Mouse (Mus musculus) MEL (cell line): ENCODE measurements around the gene Slc3a2. TPM values are rescaled to one million over a fixed set of nuclear protein-coding genes. Genes with fewer than 3 reads are reported as not detected.

Experiments used
- DNase-seq: peaks from one replicate; pipeline ENCODE4 v3.0.0; 2011; ENCODE audit warnings: low read depth, low spot score
- H3K27ac ChIP-seq: 2 replicates; pipeline ENCODE4 v1.5.1; 2012; ENCODE audit warnings: low read depth, mild to moderate bottlenecking, control low read depth, low read length, moderate library complexity; ENCODE audit not compliant: control insufficient read depth
- H3K27me3 ChIP-seq, 2 experiments: fragments of 150-350 bp in 1 of 2; sonication (generic) in 1 of 2; 2 replicates each; pipeline ENCODE4 v1.6.1; 2012; ENCODE audit warnings: low read length in 2 of 2, mild to moderate bottlenecking in 2 of 2, improper control_type of control experiment in 1 of 2, moderate library complexity in 1 of 2; ENCODE audit not compliant: insufficient read depth in 2 of 2, control insufficient read depth in 1 of 2
- H3K36me3 ChIP-seq, 2 experiments: 2 replicates each; pipeline ENCODE4 v1.6.1; 2012 to 2014; ENCODE audit warnings: low read length in 2 of 2, improper control_type of control experiment in 1 of 2, inconsistent platforms in 1 of 2, mild to moderate bottlenecking in 1 of 2; ENCODE audit not compliant: insufficient read depth in 2 of 2, control insufficient read depth in 1 of 2
- H3K4me1 ChIP-seq, 2 experiments: fragments of 150-350 bp in 1 of 2; sonication (generic) in 1 of 2; 2 replicates each; pipeline ENCODE4 v1.6.1; 2012; ENCODE audit warnings: low read length in 2 of 2, improper control_type of control experiment in 1 of 2, mild to moderate bottlenecking in 1 of 2; ENCODE audit not compliant: insufficient read depth in 2 of 2, control insufficient read depth in 1 of 2
- H3K4me3 ChIP-seq, 2 experiments: fragments of 150-350 bp in 1 of 2; sonication (generic) in 1 of 2; 2 replicates each; pipeline ENCODE4 v1.5.1; 2012; ENCODE audit warnings: low read depth in 2 of 2, low read length in 2 of 2, mild to moderate bottlenecking in 2 of 2, moderate library complexity in 2 of 2, control low read depth in 1 of 2, improper control_type of control experiment in 1 of 2; ENCODE audit not compliant: control insufficient read depth in 1 of 2, insufficient read depth in 1 of 2
- H3K79me2 ChIP-seq: 2 replicates; pipeline ENCODE4 v1.6.1; 2012; ENCODE audit warnings: mild to moderate bottlenecking, low read length, moderate library complexity; ENCODE audit not compliant: control insufficient read depth, poor library complexity, insufficient read depth
- H3K9ac ChIP-seq: 2 replicates; pipeline ENCODE4 v1.6.1; 2012; ENCODE audit warnings: low read depth, mild to moderate bottlenecking, control low read depth, low read length, moderate library complexity; ENCODE audit not compliant: control insufficient read depth, poor library complexity, severe bottlenecking
- H3K9me3 ChIP-seq: fragments of 150-350 bp; sonication (generic); replicated peaks from 2 replicates; pipeline ENCODE4 v1.6.1; 2012; ENCODE audit warnings: mild to moderate bottlenecking, low read length, improper control_type of control experiment, moderate library complexity; ENCODE audit not compliant: insufficient read depth
- CHD1 ChIP-seq: IDR thresholded peaks from 2 replicates; pipeline ENCODE4 v1.6.1; 2012; ENCODE audit warnings: low read depth, mild to moderate bottlenecking, inconsistent platforms, low read length, improper control_type of control experiment
- CTCF ChIP-seq, 3 experiments: IDR thresholded peaks in 2 of 3; conservative IDR thresholded peaks in 1 of 3; 2 replicates each; pipeline ENCODE4 v1.5.1; 2011 to 2012; ENCODE audit warnings: low read length in 3 of 3, low read depth in 2 of 3, mild to moderate bottlenecking in 2 of 3, improper control_type of control experiment in 1 of 3, inconsistent platforms in 1 of 3, mixed read lengths in 1 of 3, moderate library complexity in 1 of 3; ENCODE audit not compliant: control insufficient read depth in 1 of 3, insufficient read depth in 1 of 3, poor library complexity in 1 of 3, severe bottlenecking in 1 of 3
- ELF1 ChIP-seq: IDR thresholded peaks from 2 replicates; pipeline ENCODE4 v1.6.1; 2014; ENCODE audit warnings: low read depth, mild to moderate bottlenecking, inconsistent platforms, low read length, improper control_type of control experiment, moderate library complexity
- HCFC1 ChIP-seq: IDR thresholded peaks from 2 replicates; pipeline ENCODE4 v1.6.1; 2012; ENCODE audit warnings: low read depth, mild to moderate bottlenecking, inconsistent platforms, low read length, improper control_type of control experiment, moderate library complexity
- JUND ChIP-seq: IDR thresholded peaks from 2 replicates; pipeline ENCODE4 v1.6.1; 2011; ENCODE audit warnings: low read depth, mild to moderate bottlenecking, improper control_type of control experiment, low read length
- MAX ChIP-seq: IDR thresholded peaks from 2 replicates; pipeline ENCODE4 v1.6.1; 2011; ENCODE audit warnings: low read length, improper control_type of control experiment
- MAZ ChIP-seq: IDR thresholded peaks from 2 replicates; pipeline ENCODE4 v1.6.1; 2012; ENCODE audit warnings: low read depth, mild to moderate bottlenecking, inconsistent platforms, low read length, improper control_type of control experiment
- MEF2A ChIP-seq: IDR thresholded peaks from 2 replicates; pipeline ENCODE4 v1.6.1; 2014; ENCODE audit warnings: low read depth, mild to moderate bottlenecking, inconsistent platforms, low read length, improper control_type of control experiment; ENCODE audit not compliant: poor library complexity, insufficient replicate concordance, severe bottlenecking; ENCODE audit errors: extremely low read depth
- MXI1 ChIP-seq: IDR thresholded peaks from 2 replicates; pipeline ENCODE4 v1.6.1; 2011; ENCODE audit warnings: mild to moderate bottlenecking, low read depth, low read length, improper control_type of control experiment
- MYB ChIP-seq: IDR thresholded peaks from 2 replicates; pipeline ENCODE4 v1.6.1; 2011; ENCODE audit warnings: mild to moderate bottlenecking, low read depth, low read length, improper control_type of control experiment
- NELFE ChIP-seq: IDR thresholded peaks from 2 replicates; pipeline ENCODE4 v1.6.1; 2011; ENCODE audit warnings: low read depth, low read length, improper control_type of control experiment
- NRF1 ChIP-seq: IDR thresholded peaks from 2 replicates; pipeline ENCODE4 v1.6.1; 2014; ENCODE audit warnings: low read depth, mild to moderate bottlenecking, inconsistent platforms, low read length, improper control_type of control experiment, moderate library complexity; ENCODE audit not compliant: poor library complexity, insufficient read depth, severe bottlenecking
- SIN3A ChIP-seq: IDR thresholded peaks from 2 replicates; pipeline ENCODE4 v1.6.1; 2012; ENCODE audit warnings: low read length, improper control_type of control experiment, inconsistent platforms
- SMC3 ChIP-seq: IDR thresholded peaks from 2 replicates; pipeline ENCODE4 v1.6.1; 2011; ENCODE audit warnings: low read depth, low read length, improper control_type of control experiment
- TAL1 ChIP-seq: IDR thresholded peaks from 2 replicates; pipeline ENCODE4 v1.6.1; 2012; ENCODE audit warnings: mild to moderate bottlenecking, inconsistent platforms, low read length, moderate library complexity, mixed read lengths
- TBP ChIP-seq: IDR thresholded peaks from 2 replicates; pipeline ENCODE4 v1.8.0; 2011; ENCODE audit warnings: low read depth, low read length, improper control_type of control experiment
- UBTF ChIP-seq: IDR thresholded peaks from 2 replicates; pipeline ENCODE4 v1.6.1; 2012; ENCODE audit warnings: low read depth, mild to moderate bottlenecking, inconsistent platforms, low read length, improper control_type of control experiment, moderate library complexity, borderline replicate concordance; ENCODE audit not compliant: insufficient read depth
- USF1 ChIP-seq: IDR thresholded peaks from 2 replicates; pipeline ENCODE4 v1.6.1; 2014; ENCODE audit warnings: low read depth, mild to moderate bottlenecking, inconsistent platforms, low read length, improper control_type of control experiment, moderate library complexity
- ZC3H11A ChIP-seq: IDR thresholded peaks from 2 replicates; pipeline ENCODE4 v1.6.1; 2012; ENCODE audit warnings: low read depth, mild to moderate bottlenecking, inconsistent platforms, low read length, improper control_type of control experiment
- ZNF384 ChIP-seq: IDR thresholded peaks from 2 replicates; pipeline ENCODE4 v1.6.1; 2012; ENCODE audit warnings: low read depth, mild to moderate bottlenecking, inconsistent platforms, low read length, improper control_type of control experiment
- polyA plus RNA-seq, 2 experiments: library from polyadenylated mRNA; stranded (reverse) in 1 of 2; unstranded in 1 of 2; fragments of >175 nt in 1 of 2; fragments of >200 nt in 1 of 2; gene quantifications; 2 replicates each; pipeline versions ENCODE4 v1.2.1 to v1.2.4; 2012; ENCODE audit warnings: low replicate concordance in 2 of 2, low read depth in 1 of 2; ENCODE audit not compliant: insufficient read length in 2 of 2, insufficient read depth in 1 of 2, missing spikeins in 1 of 2
- total RNA-seq: library from RNA; depleted of rRNA; stranded (reverse); fragments of 300-350 nt; gene quantifications from 2 replicates; pipeline ENCODE4 v1.2.3, GENCODE M21; 2012

The Slc3a2 gene
- total and polyA plus RNA-seq, 3 experiments, result 164 to 670 (median 428) TPM

DNA sequence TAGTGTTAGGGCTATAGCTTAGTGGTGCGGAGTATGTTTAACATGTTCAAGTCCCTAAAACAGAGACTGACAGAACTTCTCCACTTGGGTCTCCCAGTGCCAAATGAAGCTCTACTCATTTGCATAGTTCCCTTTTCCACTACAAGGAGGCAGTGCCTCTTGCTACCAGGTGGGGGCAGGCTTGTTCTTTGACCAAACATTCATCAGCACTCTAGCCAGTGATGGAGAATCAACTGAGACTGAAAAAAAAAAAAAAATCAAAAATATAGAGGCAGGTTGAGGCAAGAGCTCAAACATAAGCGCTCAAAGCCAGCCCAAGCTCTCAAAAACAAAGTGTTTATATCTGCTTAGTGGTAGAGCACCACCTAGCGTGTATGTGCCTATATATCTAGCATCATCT, 4.8 kb downstream of the Slc3a2 start:
- peak; percentile 29; the same call in 1 of the 2 replicates for TF ChIP-seq SMC3
- TF ChIP-seq CTCF (IDR thresholded peaks at IDR 0.05 in 2 of 3, conservative IDR thresholded peaks at IDR 0.05 in 1 of 3; ENCODE audit: control insufficient read depth in 1 of 3, insufficient read depth in 1 of 3, low read depth in 2 of 3, low read length in 3 of 3, poor library complexity in 1 of 3, severe bottlenecking in 1 of 3), result peak; percentile 67 to 96 (median 94)
- peak; percentile 85 for TF ChIP-seq ZNF384
- no peak for TF ChIP-seq ZC3H11A
- TF ChIP-seq SIN3A, result peak; percentile 37
- no peak for TF ChIP-seq MEF2A
- 0 out of 2 replicates have a peak, but pooled peaks have one; percentile 26 for TF ChIP-seq MAX
- H3K27ac ChIP-seq, result no peak overlapping the region
- H3K4me3 ChIP-seq, result no peak overlapping the region
- H3K27me3 ChIP-seq, result no peaks in the 10 kb centered on the region
- H3K9ac ChIP-seq, result no peak overlapping the region
- peak; percentile 89 for DNase-seq
- H3K9me3 ChIP-seq, result no peaks in the 10 kb centered on the region
- H3K36me3 ChIP-seq, result peaks cover 0 to 16% of the 10 kb centered on the region in 2 experiments; a peak in 2 of 4 replicates
- H3K4me1 ChIP-seq, result peaks cover 3 to 28% of the 10 kb centered on the region in 2 experiments; a peak in 3 of 4 replicates
- peaks cover 14% of the 10 kb centered on the region for H3K79me2 ChIP-seq

DNA sequence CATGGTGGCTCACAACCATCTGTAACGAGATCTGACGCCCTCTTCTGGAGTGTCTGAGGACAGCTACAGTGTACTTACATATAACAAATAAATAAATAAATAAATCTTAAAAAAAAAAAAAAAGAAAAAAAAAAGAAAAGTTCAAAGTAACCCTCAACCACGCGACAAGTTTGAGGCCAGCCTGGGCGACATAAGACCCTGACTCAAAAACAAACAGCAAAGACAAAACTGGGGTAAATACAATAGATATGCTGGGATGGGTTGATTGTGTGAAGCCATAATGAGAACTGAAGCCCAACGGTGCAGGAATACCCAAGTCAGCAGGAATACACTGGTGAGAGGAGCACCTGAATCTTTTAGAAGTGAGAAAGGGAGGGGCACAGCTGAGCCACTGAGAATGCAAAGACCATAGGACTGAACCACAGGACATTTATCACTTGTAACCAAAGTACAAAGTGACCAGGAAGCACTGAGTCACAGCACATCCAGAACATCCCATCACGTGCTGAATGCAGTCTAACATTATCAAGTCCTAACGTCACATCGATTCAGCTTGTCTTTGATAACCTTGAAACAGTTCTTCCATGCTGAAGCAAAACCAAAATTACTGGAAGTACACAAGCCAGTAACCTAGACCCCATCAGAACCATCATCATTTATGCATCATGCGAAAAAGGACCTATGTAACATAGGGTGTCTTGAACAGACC, 6.2 kb downstream of the Slc3a2 start:
- TF ChIP-seq HCFC1 (no peak), TBP (0 out of 2 replicates have a peak, but pooled peaks have one; percentile 9), USF1 (peak; percentile 44), ZNF384 (peak; percentile 56; the same call in 1 of the 2 replicates)
- no peak overlapping the region for H3K9ac ChIP-seq
- no peak overlapping the region for H3K27ac ChIP-seq
- DNase-seq, result no peak
- peaks cover 4 to 16% of the 10 kb centered on the region in 2 experiments; a peak in 3 of 4 replicates for H3K36me3 ChIP-seq
- no peaks in the 10 kb centered on the region for H3K27me3 ChIP-seq
- no peak overlapping the region for H3K4me3 ChIP-seq
- H3K4me1 ChIP-seq, result peaks cover 3 to 27% of the 10 kb centered on the region in 2 experiments; a peak in 3 of 4 replicates
- H3K79me2 ChIP-seq, result peaks cover 19% of the 10 kb centered on the region
- H3K9me3 ChIP-seq, result no peaks in the 10 kb centered on the region

DNA sequence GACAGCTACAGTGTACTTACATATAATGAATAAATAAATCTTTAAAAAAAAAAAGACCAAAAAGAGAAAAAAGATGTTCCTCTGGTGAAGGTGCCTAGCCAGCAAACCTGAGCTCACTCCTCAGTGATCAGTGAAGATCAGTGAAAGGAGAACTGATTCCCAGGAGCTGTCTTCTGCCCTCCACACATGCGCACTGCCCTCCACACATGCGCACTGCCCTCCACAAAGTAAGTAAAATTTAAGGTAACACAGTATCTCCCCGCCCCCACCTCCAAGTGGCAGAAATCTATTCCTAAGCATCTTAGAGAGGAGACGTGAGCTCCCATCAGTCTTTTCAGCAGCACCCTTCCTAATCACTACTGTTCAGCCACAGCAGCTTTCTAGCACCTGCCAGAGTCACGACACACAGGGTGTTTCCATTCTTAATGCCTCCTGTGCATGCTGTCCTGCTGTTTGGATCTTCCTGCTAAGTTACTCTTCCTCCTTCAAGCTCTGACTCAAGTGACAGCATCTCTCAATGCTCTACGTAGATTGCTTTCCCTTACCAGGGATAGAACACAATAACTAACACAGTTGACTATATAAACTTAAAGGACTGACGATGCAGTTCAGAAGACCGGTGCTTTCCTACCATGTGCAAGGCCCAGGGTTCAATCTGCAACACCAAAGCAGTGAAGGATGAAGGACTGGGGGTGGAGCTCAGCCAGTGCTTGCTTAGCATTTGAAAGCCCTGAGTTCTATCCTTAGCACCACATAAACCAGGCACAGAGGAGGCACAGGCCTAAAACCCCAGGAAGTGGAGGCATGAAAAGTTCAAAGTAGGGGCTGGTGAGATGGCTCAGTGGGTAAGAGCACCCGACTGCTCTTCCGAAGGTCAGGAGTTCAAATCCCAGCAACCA, 7.1 kb downstream of the Slc3a2 start:
- Histone ChIP-seq H3K4me3 (no peak overlapping the region), H3K9me3 (no peaks in the 10 kb centered on the region), H3K4me1 (peaks cover 4 to 21% of the 10 kb centered on the region in 2 experiments; a peak in 3 of 4 replicates), H3K27ac (peak overlapping the region; percentile 23), H3K36me3 (peaks cover 9 to 18% of the 10 kb centered on the region in 2 experiments), H3K27me3 (no peaks in the 10 kb centered on the region), H3K9ac (peak overlapping the region; percentile 1; the same call in 1 of the 2 replicates), H3K79me2 (peaks cover 24% of the 10 kb centered on the region)
- DNase-seq, result peak; percentile 87
- TF ChIP-seq MAZ, result no peak
- 0 out of 2 replicates have a peak, but pooled peaks have one; percentile 20 for TF ChIP-seq ELF1
- TF ChIP-seq UBTF, result no peak
- peak; percentile 31; the same call in 1 of the 2 replicates for TF ChIP-seq NELFE
- TF ChIP-seq CTCF (IDR thresholded peaks at IDR 0.05 in 2 of 3, conservative IDR thresholded peaks at IDR 0.05 in 1 of 3; ENCODE audit: control insufficient read depth in 1 of 3, insufficient read depth in 1 of 3, low read depth in 2 of 3, low read length in 3 of 3, poor library complexity in 1 of 3, severe bottlenecking in 1 of 3), result no peak
- TF ChIP-seq TBP, result 0 out of 2 replicates have a peak, but pooled peaks have one; percentile 10
- TF ChIP-seq JUND, result no peak
- TF ChIP-seq MYB, result no peak
- TF ChIP-seq MXI1, result peak; percentile 43; the same call in 1 of the 2 replicates
- TF ChIP-seq NRF1, result peak; percentile 87
- no peak for TF ChIP-seq USF1
- TF ChIP-seq TAL1, result peak; percentile 36; the same call in 1 of the 2 replicates
- no peak for TF ChIP-seq CHD1
